Mouse (Mus musculus) MEL (cell line): ENCODE data around the gene Polr3k. TPM values are rescaled to one million over a fixed set of nuclear protein-coding genes. Genes with fewer than 3 reads are reported as not detected.

Source experiments
- DNase-seq: peaks from one replicate; pipeline ENCODE4 v3.0.0; 2011; ENCODE audit warnings: low read depth, low spot score
- H3K27ac ChIP-seq: 2 replicates; pipeline ENCODE4 v1.5.1; 2012; ENCODE audit warnings: low read depth, mild to moderate bottlenecking, control low read depth, low read length, moderate library complexity; ENCODE audit not compliant: control insufficient read depth
- H3K27me3 ChIP-seq, 2 experiments: fragments of 150-350 bp in 1 of 2; sonication (generic) in 1 of 2; 2 replicates each; pipeline ENCODE4 v1.6.1; 2012; ENCODE audit warnings: low read length in 2 of 2, mild to moderate bottlenecking in 2 of 2, improper control_type of control experiment in 1 of 2, moderate library complexity in 1 of 2; ENCODE audit not compliant: insufficient read depth in 2 of 2, control insufficient read depth in 1 of 2
- H3K36me3 ChIP-seq, 2 experiments: 2 replicates each; pipeline ENCODE4 v1.6.1; 2012 to 2014; ENCODE audit warnings: low read length in 2 of 2, improper control_type of control experiment in 1 of 2, inconsistent platforms in 1 of 2, mild to moderate bottlenecking in 1 of 2; ENCODE audit not compliant: insufficient read depth in 2 of 2, control insufficient read depth in 1 of 2
- H3K4me1 ChIP-seq, 2 experiments: fragments of 150-350 bp in 1 of 2; sonication (generic) in 1 of 2; 2 replicates each; pipeline ENCODE4 v1.6.1; 2012; ENCODE audit warnings: low read length in 2 of 2, improper control_type of control experiment in 1 of 2, mild to moderate bottlenecking in 1 of 2; ENCODE audit not compliant: insufficient read depth in 2 of 2, control insufficient read depth in 1 of 2
- H3K4me3 ChIP-seq, 2 experiments: fragments of 150-350 bp in 1 of 2; sonication (generic) in 1 of 2; 2 replicates each; pipeline ENCODE4 v1.5.1; 2012; ENCODE audit warnings: low read depth in 2 of 2, low read length in 2 of 2, mild to moderate bottlenecking in 2 of 2, moderate library complexity in 2 of 2, control low read depth in 1 of 2, improper control_type of control experiment in 1 of 2; ENCODE audit not compliant: control insufficient read depth in 1 of 2, insufficient read depth in 1 of 2
- H3K79me2 ChIP-seq: 2 replicates; pipeline ENCODE4 v1.6.1; 2012; ENCODE audit warnings: mild to moderate bottlenecking, low read length, moderate library complexity; ENCODE audit not compliant: control insufficient read depth, poor library complexity, insufficient read depth
- H3K9ac ChIP-seq: 2 replicates; pipeline ENCODE4 v1.6.1; 2012; ENCODE audit warnings: low read depth, mild to moderate bottlenecking, control low read depth, low read length, moderate library complexity; ENCODE audit not compliant: control insufficient read depth, poor library complexity, severe bottlenecking
- H3K9me3 ChIP-seq: fragments of 150-350 bp; sonication (generic); replicated peaks from 2 replicates; pipeline ENCODE4 v1.6.1; 2012; ENCODE audit warnings: mild to moderate bottlenecking, low read length, improper control_type of control experiment, moderate library complexity; ENCODE audit not compliant: insufficient read depth
- CHD2 ChIP-seq: IDR thresholded peaks from 2 replicates; pipeline ENCODE4 v1.6.1; 2011; ENCODE audit warnings: low read length, improper control_type of control experiment
- CTCF ChIP-seq, 3 experiments: IDR thresholded peaks in 2 of 3; conservative IDR thresholded peaks in 1 of 3; 2 replicates each; pipeline ENCODE4 v1.5.1; 2011 to 2012; ENCODE audit warnings: low read length in 3 of 3, low read depth in 2 of 3, mild to moderate bottlenecking in 2 of 3, improper control_type of control experiment in 1 of 3, inconsistent platforms in 1 of 3, mixed read lengths in 1 of 3, moderate library complexity in 1 of 3; ENCODE audit not compliant: control insufficient read depth in 1 of 3, insufficient read depth in 1 of 3, poor library complexity in 1 of 3, severe bottlenecking in 1 of 3
- E2F4 ChIP-seq: IDR thresholded peaks from 2 replicates; pipeline ENCODE4 v1.6.1; 2011; ENCODE audit warnings: low read depth, low read length, improper control_type of control experiment, borderline replicate concordance
- GABPA ChIP-seq: IDR thresholded peaks from 2 replicates; pipeline ENCODE4 v1.6.1; 2012; ENCODE audit warnings: low read depth, mild to moderate bottlenecking, inconsistent platforms, low read length, improper control_type of control experiment, moderate library complexity
- HCFC1 ChIP-seq: IDR thresholded peaks from 2 replicates; pipeline ENCODE4 v1.6.1; 2012; ENCODE audit warnings: low read depth, mild to moderate bottlenecking, inconsistent platforms, low read length, improper control_type of control experiment, moderate library complexity
- JUND ChIP-seq: IDR thresholded peaks from 2 replicates; pipeline ENCODE4 v1.6.1; 2011; ENCODE audit warnings: low read depth, mild to moderate bottlenecking, improper control_type of control experiment, low read length
- KAT2A ChIP-seq: conservative IDR thresholded peaks from 2 replicates; pipeline ENCODE4 v1.6.1; 2012; ENCODE audit warnings: low read depth, low read length, improper control_type of control experiment, inconsistent platforms
- MAFK ChIP-seq: IDR thresholded peaks from 2 replicates; pipeline ENCODE4 v1.6.1; 2011; ENCODE audit warnings: low read depth, mild to moderate bottlenecking, low read length, improper control_type of control experiment, borderline replicate concordance
- MAX ChIP-seq: IDR thresholded peaks from 2 replicates; pipeline ENCODE4 v1.6.1; 2011; ENCODE audit warnings: low read length, improper control_type of control experiment
- MAZ ChIP-seq: IDR thresholded peaks from 2 replicates; pipeline ENCODE4 v1.6.1; 2012; ENCODE audit warnings: low read depth, mild to moderate bottlenecking, inconsistent platforms, low read length, improper control_type of control experiment
- MYB ChIP-seq: IDR thresholded peaks from 2 replicates; pipeline ENCODE4 v1.6.1; 2011; ENCODE audit warnings: mild to moderate bottlenecking, low read depth, low read length, improper control_type of control experiment
- NELFE ChIP-seq: IDR thresholded peaks from 2 replicates; pipeline ENCODE4 v1.6.1; 2011; ENCODE audit warnings: low read depth, low read length, improper control_type of control experiment
- POLR2AphosphoS2 ChIP-seq: IDR thresholded peaks from 2 replicates; pipeline ENCODE4 v1.6.1; 2011; ENCODE audit warnings: low read length, improper control_type of control experiment
- RAD21 ChIP-seq: IDR thresholded peaks from 2 replicates; pipeline ENCODE4 v1.6.1; 2011; ENCODE audit warnings: mild to moderate bottlenecking, low read depth, low read length, improper control_type of control experiment
- SIN3A ChIP-seq: IDR thresholded peaks from 2 replicates; pipeline ENCODE4 v1.6.1; 2012; ENCODE audit warnings: low read length, improper control_type of control experiment, inconsistent platforms
- TAL1 ChIP-seq: IDR thresholded peaks from 2 replicates; pipeline ENCODE4 v1.6.1; 2012; ENCODE audit warnings: mild to moderate bottlenecking, inconsistent platforms, low read length, moderate library complexity, mixed read lengths
- TBP ChIP-seq: IDR thresholded peaks from 2 replicates; pipeline ENCODE4 v1.8.0; 2011; ENCODE audit warnings: low read depth, low read length, improper control_type of control experiment
- USF1 ChIP-seq: IDR thresholded peaks from 2 replicates; pipeline ENCODE4 v1.6.1; 2014; ENCODE audit warnings: low read depth, mild to moderate bottlenecking, inconsistent platforms, low read length, improper control_type of control experiment, moderate library complexity
- ZKSCAN1 ChIP-seq: IDR thresholded peaks from 2 replicates; pipeline ENCODE4 v1.6.1; 2012; ENCODE audit warnings: low read depth, mild to moderate bottlenecking, inconsistent platforms, low read length, improper control_type of control experiment, moderate library complexity
- ZNF384 ChIP-seq: IDR thresholded peaks from 2 replicates; pipeline ENCODE4 v1.6.1; 2012; ENCODE audit warnings: low read depth, mild to moderate bottlenecking, inconsistent platforms, low read length, improper control_type of control experiment
- polyA plus RNA-seq, 2 experiments: library from polyadenylated mRNA; stranded (reverse) in 1 of 2; unstranded in 1 of 2; fragments of >175 nt in 1 of 2; fragments of >200 nt in 1 of 2; gene quantifications; 2 replicates each; pipeline versions ENCODE4 v1.2.1 to v1.2.4; 2012; ENCODE audit warnings: low replicate concordance in 2 of 2, low read depth in 1 of 2; ENCODE audit not compliant: insufficient read length in 2 of 2, insufficient read depth in 1 of 2, missing spikeins in 1 of 2
- total RNA-seq: library from RNA; depleted of rRNA; stranded (reverse); fragments of 300-350 nt; gene quantifications from 2 replicates; pipeline ENCODE4 v1.2.3, GENCODE M21; 2012

The Polr3k gene
- total and polyA plus RNA-seq, 3 experiments: 37.6 to 50.3 TPM; not detected in 1

DNA sequence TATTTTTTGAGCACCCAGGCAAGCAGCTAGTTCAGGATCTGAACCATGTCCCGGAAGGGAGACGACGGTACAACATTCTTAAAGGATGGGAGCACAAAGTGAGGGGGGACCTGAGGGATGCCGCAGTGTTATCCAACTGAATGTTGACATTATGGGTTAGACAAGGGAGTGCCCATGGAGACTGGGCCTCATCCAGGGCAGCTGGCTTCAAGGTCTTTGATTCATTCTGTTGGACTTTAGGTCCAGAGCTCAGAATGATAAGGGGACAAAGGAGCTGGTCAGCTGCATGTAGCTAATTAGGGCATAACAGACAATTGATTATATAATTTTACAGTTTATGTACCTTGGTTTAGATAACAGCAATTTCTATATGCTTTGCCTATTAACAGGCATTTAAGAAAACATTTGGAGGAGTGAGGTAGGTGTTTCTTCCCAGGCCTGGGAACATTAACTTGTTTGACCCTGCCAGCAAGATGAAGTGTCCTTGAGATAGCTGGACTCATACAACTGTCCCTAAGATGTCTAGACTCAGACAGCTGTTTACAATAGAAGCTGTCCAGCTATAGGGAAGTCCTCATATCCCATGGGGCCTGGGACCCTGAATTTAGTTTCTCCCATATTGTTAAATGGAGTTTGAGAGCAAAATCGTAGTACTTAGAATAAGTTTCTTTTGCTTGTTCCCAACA, 18.3 kb upstream of the Polr3k start:
- peaks cover 2% of the 10 kb centered on the region in 2 experiments; a peak in 3 of 4 replicates for H3K4me1 ChIP-seq
- no peaks in the 10 kb centered on the region for H3K79me2 ChIP-seq
- no peak for TF ChIP-seq MYB
- TF ChIP-seq KAT2A: no peak
- no peak for TF ChIP-seq HCFC1
- TF ChIP-seq E2F4: no peak
- TF ChIP-seq RAD21: no peak
- no peak for TF ChIP-seq POLR2AphosphoS2
- TF ChIP-seq MAX: no peak
- TF ChIP-seq, all 39 proteins: peak for 0
- no peaks in the 10 kb centered on the region for H3K27me3 ChIP-seq
- DNase-seq: no peak
- no peak overlapping the region for H3K9ac ChIP-seq
- H3K9me3 ChIP-seq: no peaks in the 10 kb centered on the region
- H3K36me3 ChIP-seq: peaks cover 3 to 10% of the 10 kb centered on the region in 2 experiments; a peak in 3 of 4 replicates
- no peak overlapping the region for H3K4me3 ChIP-seq
- H3K27ac ChIP-seq: no peak overlapping the region

DNA sequence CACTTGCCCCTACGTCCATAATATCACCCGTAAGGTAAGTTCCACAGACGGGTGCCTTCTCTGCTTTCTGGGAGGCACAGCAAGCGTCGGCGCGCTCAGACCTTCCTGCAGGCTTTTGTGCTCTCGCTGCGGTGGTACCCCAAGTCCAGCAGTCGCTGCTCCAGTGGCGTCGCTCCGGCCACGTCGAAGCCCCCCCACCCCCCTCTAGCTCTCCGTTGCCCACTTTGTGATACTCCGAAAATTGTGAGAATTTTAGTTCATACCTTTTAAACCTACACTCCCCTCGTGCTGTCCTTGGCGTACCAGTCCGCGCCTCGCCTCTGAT, 361 bp downstream of the Polr3k start:
- DNase-seq: no peak
- no peaks in the 10 kb centered on the region for H3K9me3 ChIP-seq
- H3K27me3 ChIP-seq: no peaks in the 10 kb centered on the region
- no peak for TF ChIP-seq CHD2
- no peak for TF ChIP-seq GABPA
- no peak for TF ChIP-seq POLR2AphosphoS2
- TF ChIP-seq USF1: no peak
- no peak for TF ChIP-seq TAL1
- TF ChIP-seq KAT2A: no peak
- no peak for TF ChIP-seq JUND
- no peak for TF ChIP-seq ZKSCAN1
- no peak for TF ChIP-seq NELFE
- no peak for TF ChIP-seq SIN3A
- no peak; the same call in 1 of the 2 replicates for TF ChIP-seq TBP
- no peak for TF ChIP-seq RAD21
- TF ChIP-seq MAZ: no peak
- no peak for TF ChIP-seq CTCF (IDR thresholded peaks at IDR 0.05 in 2 of 3, conservative IDR thresholded peaks at IDR 0.05 in 1 of 3; ENCODE audit: control insufficient read depth in 1 of 3, insufficient read depth in 1 of 3, low read depth in 2 of 3, low read length in 3 of 3, poor library complexity in 1 of 3, severe bottlenecking in 1 of 3)
- no peak for TF ChIP-seq MAFK
- no peak for TF ChIP-seq ZNF384
- H3K36me3 ChIP-seq: peaks cover 6 to 9% of the 10 kb centered on the region in 2 experiments
- H3K9ac ChIP-seq: peak overlapping the region; percentile 67
- H3K4me1 ChIP-seq: peaks cover 0 to 2% of the 10 kb centered on the region in 2 experiments; a peak in 1 of 4 replicates
- peak overlapping the region; percentile 67 to 86 for H3K4me3 ChIP-seq
- peak overlapping the region; percentile 42 for H3K27ac ChIP-seq
- peaks cover 16% of the 10 kb centered on the region for H3K79me2 ChIP-seq
